Mouse (Mus musculus): ENCODE results near the gene Gpc1. TPM values are rescaled to one million over a fixed set of nuclear protein-coding genes. Genes with fewer than 3 reads are reported as not detected.

Gpc1 gene
- polyA plus RNA-seq, 1 experiment from 2014 or later, result 73.6 TPM

DNA sequence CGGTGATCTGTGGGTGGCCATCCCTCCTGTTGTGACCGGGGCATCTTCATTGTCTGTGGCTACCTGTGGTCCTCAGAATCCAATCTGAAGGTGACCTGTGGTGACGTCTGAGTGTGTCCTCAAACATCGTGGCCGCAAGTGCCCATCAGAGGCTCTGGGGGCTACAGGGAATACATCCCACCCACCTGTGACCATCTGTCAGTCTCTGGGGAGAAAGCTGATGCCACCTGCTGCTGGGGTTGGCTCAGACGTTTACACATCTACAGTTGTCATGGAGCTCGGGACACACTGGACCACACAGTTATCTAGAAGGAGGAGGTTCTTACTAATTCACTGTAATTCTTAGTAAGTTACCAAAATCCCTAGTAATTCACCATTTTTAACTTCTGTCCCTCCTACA lies 7.8 kb downstream of the Gpc1 start:
- Histone ChIP-seq H3K36me3 (peaks cover 2% of the 10 kb centered on the region), H3K4me3 (no peak overlapping the region), H3K9ac (no peak overlapping the region), H3K9me3 (no peaks in the 10 kb centered on the region), H3K27me3 (no peaks in the 10 kb centered on the region), H3K27ac (no peak overlapping the region), H3K4me1 (peaks cover 24% of the 10 kb centered on the region), H3K4me2 (no peak overlapping the region)
- 81% methylated on average over 7 of the region's 7 CpGs for WGBS
- ATAC-seq (ENCODE audit: insufficient number of reproducible peaks, low FRiP score, low TSS enrichment, low read depth), result no peak

DNA sequence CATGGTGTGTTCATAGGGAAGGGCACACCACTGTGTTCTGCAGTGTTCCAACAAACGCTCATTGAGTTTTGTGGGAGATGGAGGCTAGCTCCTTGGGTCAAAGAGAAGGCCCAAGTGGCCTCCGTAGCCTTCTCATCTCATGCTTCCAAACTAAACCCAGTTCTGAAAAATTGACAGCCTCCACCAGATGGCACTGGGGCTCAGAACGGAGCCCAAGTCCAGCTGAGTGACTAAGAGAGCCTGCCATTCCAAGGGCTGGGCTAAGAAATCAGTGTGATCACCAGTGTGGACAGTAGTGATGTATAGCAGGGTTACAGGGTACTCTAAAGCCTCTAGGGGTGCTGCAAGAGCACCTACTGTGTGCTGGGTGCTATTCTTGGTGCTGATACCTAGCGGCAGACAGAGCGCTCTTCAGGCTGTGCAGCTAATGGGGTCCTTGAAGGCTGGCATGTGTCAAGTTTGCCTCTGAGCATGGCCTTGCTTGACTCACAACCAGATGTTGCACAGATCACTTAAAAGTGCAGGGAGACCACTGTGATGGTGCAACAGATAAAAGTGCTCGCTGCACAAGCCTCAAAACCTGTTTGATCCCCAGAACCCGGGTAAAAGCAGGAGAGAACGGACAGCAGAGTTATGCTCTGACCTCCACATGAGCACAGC lies 8.9 kb downstream of the Gpc1 start:
- Histone ChIP-seq H3K27ac (no peak overlapping the region), H3K4me2 (no peak overlapping the region), H3K9me3 (no peaks in the 10 kb centered on the region), H3K27me3 (no peaks in the 10 kb centered on the region), H3K9ac (no peak overlapping the region), H3K36me3 (peaks cover 2% of the 10 kb centered on the region), H3K4me3 (no peak overlapping the region), H3K4me1 (peaks cover 20% of the 10 kb centered on the region)
- ATAC-seq (ENCODE audit: insufficient number of reproducible peaks, low FRiP score, low TSS enrichment, low read depth), result no peak
- 83% methylated on average over 8 of the region's 8 CpGs for WGBS

DNA sequence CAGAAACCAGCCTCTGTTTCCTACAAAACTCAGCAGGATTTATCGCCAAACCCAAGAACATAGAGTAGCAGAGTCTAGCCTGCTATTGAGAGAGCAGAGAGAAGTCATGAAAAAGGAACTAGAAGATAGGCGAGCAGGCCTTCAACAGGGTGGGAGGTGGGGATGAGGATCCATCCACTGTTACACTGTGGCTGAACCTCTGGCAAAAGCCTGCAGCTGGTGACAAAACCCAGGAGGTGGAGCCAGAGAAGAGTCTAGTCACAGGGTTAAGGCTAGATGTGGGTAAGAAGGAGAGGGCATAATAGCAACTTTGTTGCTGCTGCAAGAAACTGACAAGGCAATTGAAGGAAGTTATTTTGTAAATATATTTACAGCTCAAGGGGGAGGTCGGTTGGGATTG lies 10.0 kb downstream of the Gpc1 start:
- Histone ChIP-seq H3K27ac (no peak overlapping the region), H3K27me3 (no peaks in the 10 kb centered on the region), H3K4me1 (peaks cover 25% of the 10 kb centered on the region), H3K9me3 (no peaks in the 10 kb centered on the region), H3K4me3 (no peak overlapping the region), H3K4me2 (no peak overlapping the region), H3K36me3 (peaks cover 2% of the 10 kb centered on the region; the same call in 1 of the 2 replicates), H3K9ac (no peak overlapping the region)
- no peak for ATAC-seq (ENCODE audit: insufficient number of reproducible peaks, low FRiP score, low TSS enrichment, low read depth)
- WGBS, result 69% methylated on average over 3 of the region's 3 CpGs

DNA sequence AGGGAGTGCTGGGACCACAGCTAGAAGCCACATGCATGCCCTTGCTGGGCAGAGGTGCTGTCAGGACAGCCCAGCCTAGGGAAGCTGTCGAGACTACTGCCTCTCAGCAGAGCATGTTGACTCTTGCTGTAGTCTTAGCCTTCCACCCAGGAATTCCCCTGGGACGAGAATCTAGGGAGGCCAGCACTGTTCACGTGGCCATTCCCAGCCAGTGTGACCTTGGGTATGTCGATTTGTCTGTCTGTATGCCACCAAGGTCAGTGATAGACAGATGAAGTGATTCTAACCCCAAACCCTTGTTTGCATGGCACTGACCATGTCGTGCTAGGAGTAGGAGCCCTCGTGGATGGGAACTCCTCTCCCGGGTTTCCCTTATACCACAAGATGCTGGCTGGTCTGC lies 14.4 kb downstream of the Gpc1 start:
- 71% methylated on average over 7 of the region's 7 CpGs for WGBS
- ATAC-seq (ENCODE audit: insufficient number of reproducible peaks, low FRiP score, low TSS enrichment, low read depth), result no peak
- H3K4me1 ChIP-seq, result peaks cover 45% of the 10 kb centered on the region

DNA sequence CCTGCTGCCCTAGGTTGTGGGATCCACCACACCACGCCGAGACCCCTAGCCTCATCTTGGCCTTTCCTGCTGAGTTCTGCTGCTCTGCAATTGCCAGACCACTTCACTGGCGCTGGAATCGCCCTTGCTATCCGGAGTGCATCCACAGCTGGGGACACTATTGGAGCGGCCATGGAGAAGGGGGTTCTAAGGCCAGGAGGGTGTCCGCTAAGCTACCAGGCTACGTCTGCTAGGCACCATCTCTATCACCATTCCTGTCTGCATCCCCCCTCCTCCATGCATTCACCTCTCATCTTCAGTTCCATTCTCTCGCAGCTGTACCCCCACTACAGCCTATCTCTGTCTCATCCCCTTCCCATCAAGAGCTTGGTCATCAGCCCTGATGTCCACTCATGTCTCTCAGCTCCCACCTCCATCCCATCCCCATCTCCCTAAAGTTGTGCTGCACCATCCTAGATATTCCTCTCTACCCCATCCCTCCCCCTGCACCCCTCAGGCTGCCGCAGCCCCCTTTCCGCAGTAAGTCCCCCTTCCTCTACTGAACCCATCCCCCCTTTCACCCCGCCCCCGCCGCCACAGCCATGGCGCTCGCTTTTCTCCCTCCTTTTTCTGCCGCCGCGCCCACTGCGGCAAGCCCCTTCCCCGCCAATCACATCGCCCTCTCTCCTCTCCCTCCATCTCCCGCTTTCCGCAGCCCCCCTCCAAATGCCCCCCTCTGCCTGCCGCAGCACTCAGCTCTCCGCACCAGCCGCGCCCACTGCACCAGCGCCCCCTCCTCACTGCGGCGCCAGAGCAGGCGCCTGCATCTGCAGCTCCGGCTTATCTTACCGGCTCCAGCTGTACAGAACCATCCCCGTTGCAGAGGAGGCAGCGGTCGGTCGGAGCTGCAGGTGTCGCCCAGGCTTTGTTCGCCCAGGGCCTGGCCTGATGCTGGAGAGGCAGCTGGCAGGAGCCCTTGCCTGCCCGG lies 16.7 kb downstream of the Gpc1 start:
- Histone ChIP-seq H3K27ac (no peak overlapping the region; the same call in 1 of the 2 replicates), H3K9me3 (no peaks in the 10 kb centered on the region), H3K27me3 (no peaks in the 10 kb centered on the region), H3K4me2 (peak overlapping the region; percentile 65), H3K4me1 (peaks cover 45% of the 10 kb centered on the region), H3K36me3 (peaks cover 8% of the 10 kb centered on the region), H3K4me3 (peak overlapping the region; percentile 41), H3K9ac (peak overlapping the region; percentile 33; the same call in 1 of the 2 replicates)
- no peak for ATAC-seq (ENCODE audit: insufficient number of reproducible peaks, low FRiP score, low TSS enrichment, low read depth)
- WGBS, result 12% methylated on average over 40 of the region's 41 CpGs

More for the DNA sequence above, 14.4 kb downstream of the Gpc1 start:
- H3K4me3 ChIP-seq, result no peak overlapping the region
- H3K9me3 ChIP-seq, result no peaks in the 10 kb centered on the region
- no peaks in the 10 kb centered on the region for H3K27me3 ChIP-seq
- no peak overlapping the region for H3K9ac ChIP-seq
- H3K27ac ChIP-seq, result no peak overlapping the region
- no peak overlapping the region for H3K4me2 ChIP-seq
- peaks cover under 1% of the 10 kb centered on the region; the same call in 1 of the 2 replicates for H3K36me3 ChIP-seq

DNA sequence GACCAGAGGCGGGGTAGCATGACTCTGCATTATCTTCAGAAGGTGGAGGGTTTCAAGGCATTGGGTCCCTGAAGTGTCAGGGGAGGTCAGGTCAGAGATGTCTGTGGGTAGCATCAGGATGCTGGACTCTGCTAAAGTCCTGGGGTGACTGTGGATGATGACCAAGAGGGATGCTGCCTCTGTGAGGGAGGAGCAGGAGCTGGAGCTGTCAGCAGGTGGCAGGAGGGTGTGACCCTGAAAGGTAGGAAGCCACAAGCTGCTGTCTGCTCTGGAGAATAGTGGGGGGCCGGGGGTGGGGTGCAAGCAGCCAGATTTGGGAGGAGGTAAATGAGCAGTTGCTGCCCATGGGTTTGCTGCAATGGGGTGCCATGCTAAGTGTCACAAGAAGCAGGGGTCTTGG lies 18.0 kb downstream of the Gpc1 start:
- H3K4me3 ChIP-seq, result no peak overlapping the region
- no peak for ATAC-seq (ENCODE audit: insufficient number of reproducible peaks, low FRiP score, low TSS enrichment, low read depth)
- H3K4me1 ChIP-seq, result peaks cover 45% of the 10 kb centered on the region
- H3K27me3 ChIP-seq, result no peaks in the 10 kb centered on the region
- H3K36me3 ChIP-seq, result peaks cover 21% of the 10 kb centered on the region
- 79% methylated on average over 2 of the region's 2 CpGs for WGBS
- H3K9me3 ChIP-seq, result no peaks in the 10 kb centered on the region
- no peak overlapping the region for H3K9ac ChIP-seq
- no peak overlapping the region for H3K27ac ChIP-seq
- peak overlapping the region; percentile 65; the same call in 1 of the 2 replicates for H3K4me2 ChIP-seq

DNA sequence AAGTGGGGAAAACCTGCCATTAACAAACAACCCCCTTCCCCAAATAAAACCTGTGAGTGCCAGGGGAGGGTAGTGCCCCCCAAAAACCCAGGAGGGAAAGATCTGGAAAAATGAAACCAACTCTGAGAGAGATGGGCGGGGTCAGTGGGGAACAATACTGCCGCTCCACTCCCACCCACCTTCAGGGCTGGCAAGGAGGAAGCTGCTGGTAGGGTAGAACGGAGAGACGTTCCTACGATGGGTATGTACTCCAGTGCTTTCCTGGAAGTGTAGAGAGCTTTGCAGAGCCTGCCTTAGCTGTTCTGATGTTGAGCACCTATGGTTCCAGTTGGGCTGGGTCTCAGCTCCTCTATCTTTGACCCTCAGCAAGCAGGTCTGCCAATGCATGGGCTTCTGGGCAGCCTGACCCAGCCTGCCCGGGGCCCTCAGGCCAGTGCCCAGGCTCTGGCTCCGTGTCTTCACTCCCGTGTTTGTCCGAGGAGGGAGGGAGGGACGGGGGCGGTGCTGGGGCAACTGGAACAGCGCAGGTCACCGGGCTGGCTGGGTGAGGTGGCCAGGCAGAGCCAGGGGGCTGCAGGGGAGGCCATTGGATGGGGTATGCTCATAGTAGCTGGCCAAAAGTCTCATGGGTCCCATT lies 18.6 kb downstream of the Gpc1 start:
- Histone ChIP-seq H3K27me3 (no peaks in the 10 kb centered on the region), H3K9ac (no peak overlapping the region), H3K36me3 (peaks cover 27% of the 10 kb centered on the region), H3K4me3 (no peak overlapping the region), H3K4me1 (peaks cover 45% of the 10 kb centered on the region), H3K27ac (no peak overlapping the region), H3K4me2 (peak overlapping the region; percentile 65; the same call in 1 of the 2 replicates), H3K9me3 (no peaks in the 10 kb centered on the region)
- no peak for ATAC-seq (ENCODE audit: insufficient number of reproducible peaks, low FRiP score, low TSS enrichment, low read depth)
- WGBS, result 56% methylated on average over 13 of the region's 13 CpGs

DNA sequence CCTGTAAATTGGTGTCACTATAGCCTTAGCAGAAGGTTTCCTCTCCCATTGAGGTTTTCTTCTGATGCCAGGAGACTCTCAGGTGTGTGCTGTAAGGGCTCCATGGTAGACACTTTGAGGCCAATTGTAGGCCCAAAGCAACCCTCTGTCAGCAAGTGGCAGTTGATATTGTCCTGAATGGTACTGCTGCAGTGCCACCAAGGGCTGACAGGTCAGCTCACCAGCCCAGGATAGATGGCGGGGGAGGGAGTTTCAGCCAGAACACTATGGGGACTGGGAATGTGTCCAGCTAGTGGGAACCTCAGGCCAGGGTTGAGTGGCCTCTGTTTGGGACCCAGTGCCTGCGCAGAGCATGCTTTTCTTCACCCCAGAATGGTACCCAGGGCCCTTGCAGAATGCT lies 21.0 kb downstream of the Gpc1 start:
- H3K9ac ChIP-seq, result no peak overlapping the region
- H3K36me3 ChIP-seq, result peaks cover 51% of the 10 kb centered on the region
- H3K27ac ChIP-seq, result no peak overlapping the region
- H3K9me3 ChIP-seq, result no peaks in the 10 kb centered on the region
- H3K4me2 ChIP-seq, result no peak overlapping the region
- no peaks in the 10 kb centered on the region for H3K27me3 ChIP-seq
- ATAC-seq (ENCODE audit: insufficient number of reproducible peaks, low FRiP score, low TSS enrichment, low read depth), result no peak
- no peak overlapping the region for H3K4me3 ChIP-seq
- H3K4me1 ChIP-seq, result peaks cover 29% of the 10 kb centered on the region
- 98% methylated on average over 2 of the region's 2 CpGs for WGBS

DNA sequence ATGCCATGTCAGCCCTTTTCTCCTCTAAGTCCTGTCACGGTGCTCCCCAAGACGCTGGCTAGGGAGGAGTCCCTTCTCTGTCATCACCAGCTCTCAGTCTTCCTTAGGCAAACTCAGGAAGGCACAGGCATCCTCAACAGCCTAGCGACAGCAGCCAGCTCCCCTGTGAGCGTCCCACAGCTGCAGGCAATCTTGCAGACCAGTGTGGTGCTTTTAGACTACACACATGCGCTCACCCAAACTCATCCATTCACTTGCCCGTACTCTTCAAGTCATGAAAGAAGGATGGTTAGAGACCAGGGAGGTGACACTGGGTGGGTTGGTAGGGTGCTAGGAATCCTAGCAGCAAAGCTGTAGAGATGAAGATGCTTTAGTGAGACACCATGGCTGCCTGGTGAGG lies 30.1 kb downstream of the Gpc1 start:
- no peaks in the 10 kb centered on the region for H3K4me1 ChIP-seq
- H3K4me3 ChIP-seq, result no peak overlapping the region
- ATAC-seq (ENCODE audit: insufficient number of reproducible peaks, low FRiP score, low TSS enrichment, low read depth), result no peak
- H3K27me3 ChIP-seq, result no peaks in the 10 kb centered on the region
- H3K36me3 ChIP-seq, result peaks cover 37% of the 10 kb centered on the region
- no peaks in the 10 kb centered on the region for H3K9me3 ChIP-seq
- H3K27ac ChIP-seq, result no peak overlapping the region
- 57% methylated on average over 6 of the region's 6 CpGs for WGBS
- no peak overlapping the region for H3K4me2 ChIP-seq
- no peak overlapping the region for H3K9ac ChIP-seq

DNA sequence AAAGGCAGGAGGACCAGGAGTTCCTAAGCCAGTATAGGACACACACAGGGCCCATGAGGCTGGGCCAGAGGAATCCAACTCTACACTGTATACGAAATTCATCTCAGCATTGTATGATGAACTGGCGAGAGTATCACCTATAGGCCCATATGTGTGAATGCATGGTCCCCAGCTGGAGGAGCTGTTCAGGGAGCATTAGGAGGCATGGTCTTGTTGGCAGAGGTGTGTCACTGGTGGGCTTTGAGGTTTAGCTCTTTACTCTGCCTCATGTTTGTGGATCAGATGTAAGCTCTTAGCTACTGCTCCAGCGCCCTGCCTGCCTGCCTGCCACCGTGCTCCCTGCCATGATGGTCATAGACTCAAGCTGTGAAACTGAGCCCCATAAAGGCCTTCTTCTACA lies 31.8 kb downstream of the Gpc1 start:
- Histone ChIP-seq H3K4me3 (no peak overlapping the region), H3K27me3 (no peaks in the 10 kb centered on the region), H3K9me3 (no peaks in the 10 kb centered on the region), H3K36me3 (peaks cover 19% of the 10 kb centered on the region), H3K27ac (no peak overlapping the region), H3K4me1 (no peaks in the 10 kb centered on the region), H3K9ac (no peak overlapping the region), H3K4me2 (no peak overlapping the region)
- 74% methylated on average over 4 of the region's 4 CpGs for WGBS
- ATAC-seq (ENCODE audit: insufficient number of reproducible peaks, low FRiP score, low TSS enrichment, low read depth), result no peak

DNA sequence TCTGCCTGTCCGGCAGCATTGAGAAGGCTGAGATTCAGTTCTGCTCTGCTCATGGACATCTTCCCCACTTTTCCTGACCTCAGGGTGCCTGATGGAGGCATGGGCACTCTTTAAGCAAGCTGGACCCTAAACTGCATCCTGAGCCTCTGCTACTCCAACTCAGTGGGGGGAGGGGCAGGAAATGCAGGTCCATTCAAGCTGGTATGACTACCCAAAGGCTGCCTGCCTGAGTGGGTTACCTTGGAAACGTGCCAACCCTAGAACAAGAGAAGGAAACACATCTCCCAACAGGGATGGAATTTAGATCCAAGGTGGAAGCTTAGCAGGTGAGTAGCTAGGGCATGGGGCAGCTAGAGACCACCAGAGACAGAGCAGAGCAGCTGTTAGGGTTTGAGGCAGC lies 34.7 kb downstream of the Gpc1 start:
- H3K9me3 ChIP-seq, result no peaks in the 10 kb centered on the region
- H3K36me3 ChIP-seq, result no peaks in the 10 kb centered on the region
- no peak overlapping the region for H3K27ac ChIP-seq
- H3K4me1 ChIP-seq, result no peaks in the 10 kb centered on the region
- no peaks in the 10 kb centered on the region for H3K27me3 ChIP-seq
- H3K9ac ChIP-seq, result no peak overlapping the region
- H3K4me2 ChIP-seq, result no peak overlapping the region
- ATAC-seq (ENCODE audit: insufficient number of reproducible peaks, low FRiP score, low TSS enrichment, low read depth), result no peak
- H3K4me3 ChIP-seq, result no peak overlapping the region
- 64% methylated on average over 2 of the region's 2 CpGs for WGBS

DNA sequence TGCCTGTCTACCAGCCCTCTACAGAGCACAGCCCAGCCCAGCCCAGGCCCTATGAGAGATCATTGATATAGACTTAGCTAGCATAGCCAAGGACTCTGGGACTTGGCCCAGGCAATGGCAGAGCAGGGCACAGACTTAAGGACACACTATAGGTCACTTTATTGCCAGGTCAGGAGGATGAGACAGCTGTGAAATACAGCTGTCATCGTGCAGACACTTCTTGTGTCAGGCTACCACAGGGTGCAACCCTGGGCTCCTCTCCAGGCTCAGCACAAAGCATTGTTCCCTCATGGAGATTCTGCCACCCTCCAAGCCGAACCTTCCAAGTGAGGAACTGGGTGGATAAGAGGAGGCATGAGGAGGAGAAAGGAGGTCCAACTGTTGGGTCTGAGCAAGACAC lies 38.5 kb downstream of the Gpc1 start:
- H3K9me3 ChIP-seq, result no peaks in the 10 kb centered on the region
- no peaks in the 10 kb centered on the region for H3K27me3 ChIP-seq
- no peak overlapping the region for H3K4me2 ChIP-seq
- H3K36me3 ChIP-seq, result no peaks in the 10 kb centered on the region
- ATAC-seq (ENCODE audit: insufficient number of reproducible peaks, low FRiP score, low TSS enrichment, low read depth), result no peak
- no peak overlapping the region for H3K27ac ChIP-seq
- H3K4me1 ChIP-seq, result no peaks in the 10 kb centered on the region
- H3K9ac ChIP-seq, result no peak overlapping the region
- WGBS, result 80% methylated on average over 2 of the region's 2 CpGs
- no peak overlapping the region for H3K4me3 ChIP-seq

Data from limb, embryonic 15.5 days (tissue).